Comparison of ENCODE assay signal across 14 mouse cellular contexts in the genomic region with DNA sequence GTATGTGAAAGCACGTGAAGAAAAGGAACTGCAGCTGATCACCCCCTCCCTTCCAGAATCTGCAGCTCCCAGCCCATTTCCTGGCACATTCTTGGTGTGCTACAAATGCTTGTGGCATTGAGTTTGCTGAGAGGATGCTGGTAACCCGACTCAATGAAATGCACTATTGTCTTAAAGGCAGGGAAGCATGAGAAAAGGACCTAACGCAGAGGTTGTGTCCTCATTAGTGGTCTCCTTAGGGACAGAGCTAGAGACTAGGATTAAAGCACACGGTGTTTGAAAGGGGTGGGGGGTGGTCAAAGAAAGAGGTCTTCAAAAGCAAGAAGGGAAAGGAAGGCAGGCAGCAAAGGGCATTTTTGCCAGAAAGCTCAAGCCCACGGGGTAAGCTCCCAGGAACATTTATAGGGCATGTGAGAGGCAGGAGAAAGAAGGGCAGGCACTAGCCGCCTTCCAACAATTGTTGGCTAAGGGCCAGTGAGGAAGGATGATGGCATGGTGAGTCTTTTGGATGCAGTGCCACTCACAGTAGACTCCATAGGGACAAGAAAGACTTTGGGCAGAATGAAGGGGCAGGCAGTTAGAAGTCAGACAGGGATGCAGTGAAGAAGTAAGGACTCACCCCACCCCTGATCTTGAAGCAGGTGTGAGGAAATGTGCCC.
A peak's percentile ranks its signal among the peaks of the same experiment; 100 is the strongest.
DNase-seq lines count a peak whose midpoint lies in the region; ATAC-seq lines count a peak whose summit lies in the region.
"Had no signal": no experiment of that assay in that cellular context is flagged by ENCODE, and none has a peak within 500 bp of the region (broad histone marks: within the 10 kb centered on the region; RNA-seq: fewer than 3 reads in every experiment).

No protein-coding gene starts in this region.

- WGBS in forebrain, embryonic 11.5 days: 23% methylated on average over 6 of the region's 6 CpGs
- 18% methylated on average over 6 of the region's 6 CpGs for WGBS in forebrain, embryonic 16.5 days
- WGBS in forebrain, embryonic 15.5 days: 27% methylated on average over 6 of the region's 6 CpGs

- H3K4me1 ChIP-seq in forebrain, embryonic 11.5 days (replicated peaks; ENCODE audit: control insufficient read depth, insufficient read depth, low read length): no peaks in the 10 kb centered on the region
- peaks cover 3% of the 10 kb centered on the region for H3K4me1 ChIP-seq in forebrain, embryonic 16.5 days (replicated peaks; ENCODE audit: control insufficient read depth, insufficient read depth, low read length)
- 0 out of 2 replicates have a peak, but pooled peaks cover 2% of the 10 kb centered on the region for H3K4me1 ChIP-seq in forebrain, embryonic 15.5 days
- H3K4me1 ChIP-seq: limb, embryonic 15.5 days had no signal

- H3K4me3 ChIP-seq in forebrain, embryonic 11.5 days (ENCODE audit: low read depth, low read length): no peak overlapping the region
- no peak overlapping the region for H3K4me3 ChIP-seq in forebrain, embryonic 16.5 days (replicated peaks; ENCODE audit: low read length)
- no peak overlapping the region for H3K4me3 ChIP-seq in forebrain, embryonic 15.5 days
- H3K4me3 ChIP-seq: limb, embryonic 15.5 days; myocyte had no signal

- ATAC-seq in forebrain, embryonic 11.5 days (replicated peaks; ENCODE audit: low FRiP score): peak; percentile 59
- ATAC-seq in forebrain, embryonic 16.5 days: no peak; the same call in 1 of the 2 replicates
- ATAC-seq in forebrain, embryonic 15.5 days (replicated peaks): peak; percentile 47

- H3K27me3 ChIP-seq in forebrain, embryonic 11.5 days (ENCODE audit: control insufficient read depth, insufficient read depth, low read length): no peaks in the 10 kb centered on the region
- H3K27me3 ChIP-seq in forebrain, embryonic 16.5 days (replicated peaks; ENCODE audit: control insufficient read depth, insufficient read depth, low read length): no peaks in the 10 kb centered on the region
- H3K27me3 ChIP-seq in forebrain, embryonic 15.5 days: no peaks in the 10 kb centered on the region

- no peaks in the 10 kb centered on the region for H3K9me3 ChIP-seq in forebrain, embryonic 11.5 days (ENCODE audit: control insufficient read depth, low read length)
- no peaks in the 10 kb centered on the region for H3K9me3 ChIP-seq in forebrain, embryonic 16.5 days (ENCODE audit: control insufficient read depth, low read length)
- no peaks in the 10 kb centered on the region for H3K9me3 ChIP-seq in forebrain, embryonic 15.5 days
- H3K9me3 ChIP-seq: limb, embryonic 15.5 days had no signal

- no peaks in the 10 kb centered on the region for H3K36me3 ChIP-seq in forebrain, embryonic 11.5 days (ENCODE audit: control insufficient read depth, insufficient read depth, low read length)
- no peaks in the 10 kb centered on the region for H3K36me3 ChIP-seq in forebrain, embryonic 16.5 days (ENCODE audit: control insufficient read depth, insufficient read depth)
- H3K36me3 ChIP-seq in forebrain, embryonic 15.5 days: no peaks in the 10 kb centered on the region
- H3K36me3 ChIP-seq: limb, embryonic 15.5 days had no signal

- H3K9ac ChIP-seq in forebrain, embryonic 11.5 days (ENCODE audit: low read length): no peak overlapping the region
- no peak overlapping the region for H3K9ac ChIP-seq in forebrain, embryonic 16.5 days (replicated peaks; ENCODE audit: low read depth, low read length)
- H3K9ac ChIP-seq in forebrain, embryonic 15.5 days (replicated peaks): no peak overlapping the region
- H3K9ac ChIP-seq: limb, embryonic 15.5 days; lung, embryonic 14.5 days had no signal

- no peak overlapping the region for H3K4me2 ChIP-seq in forebrain, embryonic 11.5 days (ENCODE audit: low read depth, low read length, severe bottlenecking)
- no peak overlapping the region for H3K4me2 ChIP-seq in forebrain, embryonic 16.5 days (ENCODE audit: low read length)
- no peak overlapping the region for H3K4me2 ChIP-seq in forebrain, embryonic 15.5 days (replicated peaks)
- H3K4me2 ChIP-seq: limb, embryonic 15.5 days; lung, embryonic 14.5 days had no signal

- DNase-seq in forebrain, embryonic 11.5 days (ENCODE audit: low spot score): no peak
- DNase-seq in 3T3-L1 (ENCODE audit: low read depth, low spot score): peak; percentile 65
- DNase-seq in cerebellum, adult 8-10 months: peak; percentile 58
- no peak for DNase-seq in embryo, embryonic 10.5 days (ENCODE audit: low spot score)
- DNase-seq in adrenal gland, postnatal 36 days: no peak
- DNase-seq in layer of hippocampus, adult 11-12 months (ENCODE audit: low spot score): no peak
- DNase-seq: adrenal gland, postnatal 25 days; lung, embryonic 14.5 days; right cerebral cortex, postnatal 25 days; thymus, adult 2 months had no signal

- no peak overlapping the region for H3K27ac ChIP-seq in forebrain, embryonic 11.5 days (ENCODE audit: low read depth, low read length)
- no peak overlapping the region for H3K27ac ChIP-seq in forebrain, embryonic 16.5 days (ENCODE audit: low read length)
- H3K27ac ChIP-seq in forebrain, embryonic 15.5 days (replicated peaks): no peak overlapping the region
- H3K27ac ChIP-seq: limb, embryonic 15.5 days had no signal

Comparison
In these comparisons a context has a peak if more than half of its experiments do, and no peak if none do; other contexts are left out.
1. DNase-seq: peak in 3T3-L1 (single experiment) and cerebellum, adult 8-10 months (single experiment); none in forebrain, embryonic 11.5 days (single experiment), embryo, embryonic 10.5 days (single experiment), adrenal gland, postnatal 36 days (0 of 2) and layer of hippocampus, adult 11-12 months (single experiment).